23 mouse cellular contexts compared by ENCODE assay signal in genomic region chr13:49617021-49617420, GRCm38 (mm10). TPM values are rescaled to one million over a fixed set of nuclear protein-coding genes. Genes with fewer than 3 reads are reported as not detected.
A peak's percentile ranks its signal among the peaks of the same experiment; 100 is the strongest.
DNase-seq lines count a peak whose midpoint lies in the region; ATAC-seq lines count a peak whose summit lies in the region.
"Had no signal": no experiment of that assay in that cellular context is flagged by ENCODE, and none has a peak within 500 bp of the region (broad histone marks: within the 10 kb centered on the region; RNA-seq: fewer than 3 reads in every experiment).

No protein-coding gene starts in this region.

- no peak overlapping the region for H3K4me3 ChIP-seq in embryonic facial prominence, embryonic 14.5 days (ENCODE audit: low read depth, low read length)
- no peak overlapping the region for H3K4me3 ChIP-seq in embryonic facial prominence, embryonic 10.5 days
- no peak overlapping the region for H3K4me3 ChIP-seq in liver, embryonic 11.5 days (ENCODE audit: low read depth, low read length)
- H3K4me3 ChIP-seq in liver, embryonic 15.5 days (replicated peaks): no peak overlapping the region
- no peak overlapping the region for H3K4me3 ChIP-seq in hindbrain, embryonic 13.5 days
- H3K4me3 ChIP-seq: embryonic facial prominence, embryonic 13.5 days; erythroblast, embryonic 14.5 days; forebrain, embryonic 15.5 days; hindbrain, embryonic 15.5 days had no signal

- H3K27ac ChIP-seq in embryonic facial prominence, embryonic 14.5 days (replicated peaks; ENCODE audit: low read depth, low read length): 0 out of 2 replicates have a peak overlapping the region, but pooled peaks have one; percentile 6
- H3K27ac ChIP-seq in embryonic facial prominence, embryonic 10.5 days (replicated peaks): no peak overlapping the region
- H3K27ac ChIP-seq in liver, embryonic 11.5 days (ENCODE audit: low read depth, low read length): peak overlapping the region; percentile 47
- H3K27ac ChIP-seq in liver, embryonic 15.5 days (replicated peaks): peak overlapping the region; percentile 35; the same call in 1 of the 2 replicates
- no peak overlapping the region for H3K27ac ChIP-seq in hindbrain, embryonic 13.5 days
- H3K27ac ChIP-seq: embryonic facial prominence, embryonic 13.5 days; forebrain, embryonic 15.5 days; hindbrain, embryonic 15.5 days had no signal

- peaks cover 18% of the 10 kb centered on the region; the same call in 1 of the 2 replicates for H3K36me3 ChIP-seq in embryonic facial prominence, embryonic 14.5 days (ENCODE audit: control insufficient read depth, insufficient read depth, low read length)
- no peaks in the 10 kb centered on the region for H3K36me3 ChIP-seq in embryonic facial prominence, embryonic 10.5 days (replicated peaks)
- no peaks in the 10 kb centered on the region for H3K36me3 ChIP-seq in liver, embryonic 11.5 days (ENCODE audit: control insufficient read depth, insufficient read depth, low read length)
- H3K36me3 ChIP-seq in liver, embryonic 15.5 days (replicated peaks): no peaks in the 10 kb centered on the region
- H3K36me3 ChIP-seq in hindbrain, embryonic 13.5 days: no peaks in the 10 kb centered on the region
- H3K36me3 ChIP-seq: forebrain, embryonic 15.5 days; hindbrain, embryonic 15.5 days had no signal

- no peak overlapping the region for H3K9ac ChIP-seq in embryonic facial prominence, embryonic 14.5 days (ENCODE audit: low read depth, low read length)
- H3K9ac ChIP-seq in liver, embryonic 11.5 days (ENCODE audit: low read depth, low read length): no peak overlapping the region
- H3K9ac ChIP-seq in liver, embryonic 15.5 days: 0 out of 2 replicates have a peak overlapping the region, but pooled peaks have one; percentile 0
- H3K9ac ChIP-seq in hindbrain, embryonic 13.5 days: no peak overlapping the region
- H3K9ac ChIP-seq: embryonic facial prominence, embryonic 13.5 days; forebrain, embryonic 15.5 days; hindbrain, embryonic 15.5 days had no signal

- no peak overlapping the region for H3K4me2 ChIP-seq in embryonic facial prominence, embryonic 14.5 days (ENCODE audit: low read depth, low read length)
- peak overlapping the region; percentile 43 for H3K4me2 ChIP-seq in liver, embryonic 11.5 days
- H3K4me2 ChIP-seq in liver, embryonic 15.5 days: peak overlapping the region; percentile 41
- H3K4me2 ChIP-seq in hindbrain, embryonic 13.5 days: no peak overlapping the region
- H3K4me2 ChIP-seq: embryonic facial prominence, embryonic 13.5 days; forebrain, embryonic 15.5 days; hindbrain, embryonic 15.5 days had no signal

- no peak for DNase-seq in embryonic facial prominence, embryonic 14.5 days (ENCODE audit: low spot score)
- DNase-seq in embryonic facial prominence, embryonic 10.5 days (ENCODE audit: low spot score): no peak
- no peak for DNase-seq in liver, embryonic 11.5 days (ENCODE audit: low spot score)
- no peak for DNase-seq in kidney, adult 11 months
- DNase-seq in adrenal gland, adult (ENCODE audit: inconsistent age in 2 of 2, low spot score in 1 of 2): no peak
- DNase-seq: adrenal gland, postnatal 14 days; B cell, adult 2 months; cerebellum, adult 2 months; cerebellum, postnatal 10 days; gastrocnemius, postnatal 36 days; heart, adult 11 months; heart, postnatal 10 days had no signal

- ATAC-seq in embryonic facial prominence, embryonic 14.5 days (ENCODE audit: low read depth): no peak
- ATAC-seq in liver, embryonic 11.5 days (replicated peaks; ENCODE audit: low FRiP score): peak; percentile 85
- peak; percentile 73 for ATAC-seq in liver, embryonic 15.5 days (ENCODE audit: insufficient read depth)
- ATAC-seq in megakaryocyte-erythroid progenitor cell, adult 5-6 weeks (replicated peaks; ENCODE audit: low FRiP score, low TSS enrichment, poor library complexity, severe bottlenecking): peak; percentile 77
- ATAC-seq in hindbrain, embryonic 13.5 days (ENCODE audit: low FRiP score): no peak
- ATAC-seq: CD4-positive, CD25-positive, alpha-beta regulatory T cell, adult 4 months; forebrain, embryonic 15.5 days; inflammation-experienced regulatory T-cells, adult 6 months had no signal

- H3K4me1 ChIP-seq in embryonic facial prominence, embryonic 14.5 days (ENCODE audit: control insufficient read depth, insufficient read depth, low read length): peaks cover 2% of the 10 kb centered on the region; the same call in 1 of the 2 replicates
- no peaks in the 10 kb centered on the region for H3K4me1 ChIP-seq in embryonic facial prominence, embryonic 10.5 days
- H3K4me1 ChIP-seq in liver, embryonic 11.5 days (replicated peaks; ENCODE audit: control insufficient read depth, insufficient read depth, low read length): peaks cover 9% of the 10 kb centered on the region
- H3K4me1 ChIP-seq in liver, embryonic 15.5 days (replicated peaks): peaks cover 22% of the 10 kb centered on the region
- no peaks in the 10 kb centered on the region for H3K4me1 ChIP-seq in hindbrain, embryonic 13.5 days (replicated peaks)
- H3K4me1 ChIP-seq: forebrain, embryonic 15.5 days; hindbrain, embryonic 15.5 days had no signal

- H3K27me3 ChIP-seq in embryonic facial prominence, embryonic 14.5 days (replicated peaks; ENCODE audit: control insufficient read depth, insufficient read depth, low read length): no peaks in the 10 kb centered on the region
- no peaks in the 10 kb centered on the region for H3K27me3 ChIP-seq in embryonic facial prominence, embryonic 10.5 days (replicated peaks; ENCODE audit: low read depth, poor library complexity, severe bottlenecking)
- H3K27me3 ChIP-seq in liver, embryonic 11.5 days (replicated peaks; ENCODE audit: control insufficient read depth, insufficient read depth, low read length): no peaks in the 10 kb centered on the region
- H3K27me3 ChIP-seq in liver, embryonic 15.5 days: no peaks in the 10 kb centered on the region
- no peaks in the 10 kb centered on the region for H3K27me3 ChIP-seq in hindbrain, embryonic 13.5 days
- H3K27me3 ChIP-seq: embryonic facial prominence, embryonic 13.5 days; forebrain, embryonic 15.5 days; hindbrain, embryonic 15.5 days had no signal

- no peaks in the 10 kb centered on the region for H3K9me3 ChIP-seq in embryonic facial prominence, embryonic 14.5 days (ENCODE audit: control insufficient read depth, low read length)
- no peaks in the 10 kb centered on the region for H3K9me3 ChIP-seq in embryonic facial prominence, embryonic 10.5 days
- H3K9me3 ChIP-seq in liver, embryonic 11.5 days (ENCODE audit: control insufficient read depth, low read length): no peaks in the 10 kb centered on the region
- no peaks in the 10 kb centered on the region for H3K9me3 ChIP-seq in liver, embryonic 15.5 days (replicated peaks)
- H3K9me3 ChIP-seq in hindbrain, embryonic 13.5 days: no peaks in the 10 kb centered on the region
- H3K9me3 ChIP-seq: embryonic facial prominence, embryonic 13.5 days; forebrain, embryonic 15.5 days; G1E; hindbrain, embryonic 15.5 days had no signal

- WGBS in embryonic facial prominence, embryonic 14.5 days: 90% methylated on average over 3 of the region's 3 CpGs
- WGBS in embryonic facial prominence, embryonic 10.5 days: 89% methylated on average over 3 of the region's 3 CpGs
- 51% methylated on average over 3 of the region's 3 CpGs for WGBS in liver, embryonic 11.5 days
- 27% methylated on average over 3 of the region's 3 CpGs for WGBS in liver, embryonic 15.5 days (ENCODE audit: insufficient replicate concordance)
- 93% methylated on average over 3 of the region's 3 CpGs for WGBS in hindbrain, embryonic 13.5 days

RNA-seq across cellular contexts. Expression of gene Ogn, which starts 9.2 kb away (rescaled TPM):
- polyA plus RNA-seq in embryonic facial prominence, embryonic 14.5 days (2014; fragmentation: Nextera tagmentation; extraction: Ambion mirVana): 290 and 318 TPM in 2 replicates
- polyA plus RNA-seq in embryonic facial prominence, embryonic 10.5 days (2016; fragmentation: Nextera tagmentation; extraction: Ambion mirVana): 2.0 and 3.6 TPM in 2 replicates
- 1.2 and 2.2 TPM in 2 replicates for polyA plus RNA-seq in liver, embryonic 11.5 days (2014; fragmentation: Nextera tagmentation; extraction: Ambion mirVana)
- 3.7 and 4.3 TPM in 2 replicates for polyA plus RNA-seq in liver, embryonic 15.5 days (2015; fragmentation: Nextera tagmentation; extraction: Ambion mirVana)
- total RNA-seq in megakaryocyte-erythroid progenitor cell, adult 5-6 weeks (2014; fragmentation: Nextera tagmentation): not detected in 2 replicates
- total RNA-seq in megakaryocyte-erythroid progenitor cell, adult 5-6 weeks (2017): not detected in 2 replicates
- 8.1 and 14.9 TPM in 2 replicates for polyA plus RNA-seq in hindbrain, embryonic 13.5 days (2015; fragmentation: Nextera tagmentation; extraction: Ambion mirVana)
- total RNA-seq: hematopoietic stem cell, adult 5-6 weeks had no signal
- polyA plus RNA-seq: erythroblast, embryonic 14.5 days; G1E had no signal

RNA-seq across cellular contexts. Expression of gene Omd, which starts 34.8 kb away (rescaled TPM):
- polyA plus RNA-seq in embryonic facial prominence, embryonic 14.5 days (2014; fragmentation: Nextera tagmentation; extraction: Ambion mirVana): 19.2 and 31.9 TPM in 2 replicates
- 1.2 TPM in 2 replicates for polyA plus RNA-seq in embryonic facial prominence, embryonic 10.5 days (2016; fragmentation: Nextera tagmentation; extraction: Ambion mirVana)
- 0.74 and 1.1 TPM in 2 replicates for polyA plus RNA-seq in liver, embryonic 11.5 days (2014; fragmentation: Nextera tagmentation; extraction: Ambion mirVana)
- 0.55 TPM in 2 replicates for polyA plus RNA-seq in liver, embryonic 15.5 days (2015; fragmentation: Nextera tagmentation; extraction: Ambion mirVana)
- not detected in 2 replicates for total RNA-seq in megakaryocyte-erythroid progenitor cell, adult 5-6 weeks (2014; fragmentation: Nextera tagmentation)
- total RNA-seq in megakaryocyte-erythroid progenitor cell, adult 5-6 weeks (2017): 0.47 TPM in 1 of 2 replicates, not detected in the other
- 0.26 and 0.45 TPM in 2 replicates for polyA plus RNA-seq in hindbrain, embryonic 13.5 days (2015; fragmentation: Nextera tagmentation; extraction: Ambion mirVana)
- total RNA-seq: hematopoietic stem cell, adult 5-6 weeks had no signal
- polyA plus RNA-seq: erythroblast, embryonic 14.5 days; G1E had no signal

RNA-seq across cellular contexts. Expression of gene Cenpp, which starts 35.6 kb away (rescaled TPM):
- 22.3 and 24.0 TPM in 2 replicates for polyA plus RNA-seq in embryonic facial prominence, embryonic 14.5 days (2014; fragmentation: Nextera tagmentation; extraction: Ambion mirVana)
- polyA plus RNA-seq in embryonic facial prominence, embryonic 10.5 days (2016; fragmentation: Nextera tagmentation; extraction: Ambion mirVana): 34.4 and 35.2 TPM in 2 replicates
- polyA plus RNA-seq in liver, embryonic 11.5 days (2014; fragmentation: Nextera tagmentation; extraction: Ambion mirVana): 38.5 and 43.4 TPM in 2 replicates
- 17.3 and 22.7 TPM in 2 replicates for polyA plus RNA-seq in liver, embryonic 15.5 days (2015; fragmentation: Nextera tagmentation; extraction: Ambion mirVana)
- total RNA-seq in megakaryocyte-erythroid progenitor cell, adult 5-6 weeks (2014; fragmentation: Nextera tagmentation): 44.6 and 44.7 TPM in 2 replicates
- total RNA-seq in megakaryocyte-erythroid progenitor cell, adult 5-6 weeks (2017): 33.8 and 43.8 TPM in 2 replicates
- polyA plus RNA-seq in hindbrain, embryonic 13.5 days (2015; fragmentation: Nextera tagmentation; extraction: Ambion mirVana): 7.0 and 9.1 TPM in 2 replicates

RNA-seq across cellular contexts. Expression of gene Nol8, which starts 35.9 kb away (rescaled TPM):
- 14.1 and 14.5 TPM in 2 replicates for polyA plus RNA-seq in embryonic facial prominence, embryonic 14.5 days (2014; fragmentation: Nextera tagmentation; extraction: Ambion mirVana)
- 21.7 and 24.2 TPM in 2 replicates for polyA plus RNA-seq in embryonic facial prominence, embryonic 10.5 days (2016; fragmentation: Nextera tagmentation; extraction: Ambion mirVana)
- polyA plus RNA-seq in liver, embryonic 11.5 days (2014; fragmentation: Nextera tagmentation; extraction: Ambion mirVana): 22.6 and 23.6 TPM in 2 replicates
- 6.2 and 7.0 TPM in 2 replicates for polyA plus RNA-seq in liver, embryonic 15.5 days (2015; fragmentation: Nextera tagmentation; extraction: Ambion mirVana)
- 43.9 and 63.1 TPM in 2 replicates for total RNA-seq in megakaryocyte-erythroid progenitor cell, adult 5-6 weeks (2014; fragmentation: Nextera tagmentation)
- 60.7 and 71.4 TPM in 2 replicates for total RNA-seq in megakaryocyte-erythroid progenitor cell, adult 5-6 weeks (2017)
- polyA plus RNA-seq in hindbrain, embryonic 13.5 days (2015; fragmentation: Nextera tagmentation; extraction: Ambion mirVana): 22.6 and 22.9 TPM in 2 replicates

Comparison
In these comparisons a context has a peak if more than half of its experiments do, and no peak if none do; other contexts are left out.
1. H3K27ac ChIP-seq: peak in embryonic facial prominence, embryonic 14.5 days (single experiment), liver, embryonic 11.5 days (single experiment) and liver, embryonic 15.5 days (single experiment); none in embryonic facial prominence, embryonic 10.5 days (single experiment) and hindbrain, embryonic 13.5 days (single experiment).
2. RNA of gene Ogn, which starts 9.2 kb away (polyA plus RNA-seq): 290 to 318 TPM in embryonic facial prominence, embryonic 14.5 days; 8.1 to 14.9 TPM in hindbrain, embryonic 13.5 days, 3.7 to 4.3 TPM in liver, embryonic 15.5 days, 2.0 to 3.6 TPM in embryonic facial prominence, embryonic 10.5 days and 1.2 to 2.2 TPM in liver, embryonic 11.5 days; every median in the first group is over 10 times any median in the second.
3. ATAC-seq: peak in liver, embryonic 11.5 days (single experiment), liver, embryonic 15.5 days (single experiment) and megakaryocyte-erythroid progenitor cell, adult 5-6 weeks (single experiment); none in embryonic facial prominence, embryonic 14.5 days (single experiment) and hindbrain, embryonic 13.5 days (single experiment).
4. H3K4me2 ChIP-seq: peak in liver, embryonic 11.5 days (single experiment) and liver, embryonic 15.5 days (single experiment); none in embryonic facial prominence, embryonic 14.5 days (single experiment) and hindbrain, embryonic 13.5 days (single experiment).